Mouse (Mus musculus): ENCODE data around the gene Tchp. TPM values are rescaled to one million over a fixed set of nuclear protein-coding genes. Genes with fewer than 3 reads are reported as not detected.

The Tchp gene
- polyA plus RNA-seq (2017; shearing (Covaris generic)), result 10 to 100 TPM in 1 of 2 experiments, 1 to 10 TPM in 1; 3.7 to 14.3 TPM

DNA sequence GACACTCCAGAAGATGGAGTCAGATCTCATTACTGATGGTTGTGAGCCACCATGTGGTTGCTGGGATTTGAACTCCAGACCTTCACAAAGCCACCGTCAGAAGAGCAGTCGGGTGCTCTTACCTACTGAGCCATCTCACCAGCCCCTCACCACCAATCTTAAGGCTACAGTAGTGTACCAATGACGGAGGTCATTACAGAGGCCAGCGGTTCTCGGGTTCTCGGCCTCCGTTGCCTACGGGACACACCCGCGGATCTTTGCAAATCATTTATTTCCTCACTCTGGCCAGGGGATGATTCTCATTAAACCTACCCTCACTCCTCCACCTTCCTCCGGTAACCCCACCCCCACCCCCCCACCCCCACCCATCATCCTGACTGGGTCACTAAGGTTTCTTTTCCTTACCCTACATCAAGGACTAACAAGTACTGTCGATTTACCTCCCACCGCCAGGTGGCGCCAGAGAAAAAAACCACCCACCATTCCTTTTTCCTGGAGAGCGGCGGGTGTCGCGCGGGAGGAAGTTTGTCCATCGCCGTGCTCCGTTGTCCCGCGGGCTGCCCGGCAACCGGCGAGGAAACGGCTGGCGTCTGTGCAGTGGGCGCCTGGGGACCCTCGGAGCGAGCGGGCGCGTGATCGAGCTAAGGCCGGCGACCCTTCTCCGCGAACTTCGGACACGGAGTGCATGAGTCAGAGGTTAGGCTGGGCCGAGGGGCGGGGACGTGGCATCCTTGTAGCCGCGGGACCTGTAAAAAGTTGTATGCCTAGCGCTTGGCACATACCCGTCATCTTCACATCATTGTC lies at the start of gene Tchp:
Gene Tchp, plus strand, starts transcription at position 496 of the 804 bp plus-strand sequence.
- peak; percentile 87 for ATAC-seq

DNA sequence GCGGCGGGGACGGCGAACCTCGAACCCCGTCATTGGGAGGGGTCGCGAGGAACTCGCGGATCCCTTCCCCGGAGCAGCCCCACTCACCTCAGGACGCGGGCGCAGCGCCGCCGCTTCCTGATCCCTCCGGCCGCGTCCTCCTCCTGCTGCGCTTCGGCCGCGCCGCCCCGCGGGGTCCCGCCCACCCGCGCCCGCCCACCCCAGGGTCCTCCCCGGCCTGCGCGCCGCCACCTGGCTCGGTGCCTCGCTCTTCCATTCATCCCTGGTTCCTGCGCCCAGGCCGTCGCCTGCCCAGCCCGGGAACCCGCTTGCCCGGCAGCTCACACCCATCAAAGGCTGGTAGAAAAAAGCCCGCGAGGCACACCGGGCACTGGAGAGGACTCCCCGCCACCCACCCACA lies 49.3 kb upstream of the Tchp start, which contains the start of gene Trpv4:
Gene Trpv4, minus strand, starts transcription at position 167 of the 400 bp plus-strand sequence.
- ATAC-seq, result no peak

DNA sequence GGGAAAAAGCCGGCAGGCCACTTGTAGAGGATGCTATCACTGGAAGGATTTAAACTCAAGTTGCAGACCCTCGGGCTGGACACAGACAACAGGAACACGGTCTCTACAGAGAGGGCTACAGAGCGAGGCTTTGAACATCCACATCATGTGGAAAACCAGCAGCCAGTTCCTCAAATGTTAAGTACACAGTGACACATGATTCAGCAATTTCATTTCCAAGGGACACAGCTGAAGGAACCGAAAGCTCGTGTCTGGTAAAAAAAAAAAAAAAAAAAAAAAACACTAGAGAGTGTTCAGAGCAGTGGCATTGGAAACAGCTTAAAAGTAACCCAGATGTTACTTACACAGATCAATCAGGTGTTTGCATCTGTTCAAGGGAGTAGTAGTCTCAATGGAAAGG lies 46.5 kb upstream of the Tchp start:
- no peak for ATAC-seq

DNA sequence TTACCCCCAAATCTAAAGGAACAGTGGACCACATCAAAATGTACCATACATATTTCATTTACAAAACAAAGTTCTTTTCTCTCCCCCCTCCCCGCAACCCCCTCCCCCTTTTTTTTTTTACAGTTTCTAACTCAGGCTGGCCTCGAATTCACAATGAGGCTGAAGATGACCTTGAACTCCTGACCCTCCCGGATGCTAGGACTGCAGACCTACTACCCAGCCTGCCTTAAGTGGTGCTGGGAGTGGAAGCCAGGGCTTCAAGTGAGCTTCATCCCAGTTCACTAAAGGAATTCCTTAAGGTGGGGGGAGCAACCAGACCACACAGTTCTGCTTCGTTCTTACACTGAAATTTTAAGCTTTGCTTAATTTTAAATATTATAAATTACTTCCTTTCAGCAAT lies 43.4 kb upstream of the Tchp start:
- no peak for ATAC-seq

DNA sequence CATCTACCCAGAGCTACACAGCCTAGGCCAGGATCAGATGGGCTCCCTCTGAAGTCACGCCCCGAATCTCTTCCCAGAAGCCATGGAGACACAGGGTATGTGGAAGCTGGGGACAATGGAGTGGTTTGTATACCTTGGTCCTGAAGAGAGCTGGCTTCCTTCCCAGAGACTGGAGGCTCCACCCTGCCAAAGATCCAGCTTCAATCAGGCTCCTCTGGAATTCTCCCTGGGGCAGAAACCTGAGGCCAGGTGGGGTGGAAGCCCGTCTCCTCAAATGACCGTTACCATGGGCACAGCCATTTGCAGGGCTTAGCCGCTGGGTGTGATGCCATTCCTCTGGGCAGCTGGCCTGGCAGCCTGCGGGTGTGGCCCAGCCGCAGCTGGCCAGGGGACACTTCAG lies 42.8 kb upstream of the Tchp start:
- no peak for ATAC-seq

DNA sequence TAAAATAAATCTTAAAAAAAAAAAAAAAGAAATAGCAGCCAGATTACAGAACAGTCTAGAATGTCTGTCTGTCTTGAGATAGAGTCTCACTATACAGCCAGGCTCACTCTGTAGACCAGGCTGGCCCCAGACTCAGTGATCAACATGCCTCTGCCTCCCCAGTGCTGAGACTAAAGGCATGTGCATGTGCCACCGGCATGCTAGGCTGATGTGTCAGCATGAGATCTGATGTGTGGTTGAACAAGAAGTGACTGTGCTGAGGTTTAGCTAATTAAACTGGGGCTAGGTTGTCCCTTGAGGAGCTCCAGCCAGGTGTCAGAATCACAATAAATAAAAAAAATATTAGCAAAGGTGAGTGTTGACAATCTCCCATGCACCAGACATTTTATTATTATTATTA lies 40.9 kb upstream of the Tchp start:
- no peak for ATAC-seq

DNA sequence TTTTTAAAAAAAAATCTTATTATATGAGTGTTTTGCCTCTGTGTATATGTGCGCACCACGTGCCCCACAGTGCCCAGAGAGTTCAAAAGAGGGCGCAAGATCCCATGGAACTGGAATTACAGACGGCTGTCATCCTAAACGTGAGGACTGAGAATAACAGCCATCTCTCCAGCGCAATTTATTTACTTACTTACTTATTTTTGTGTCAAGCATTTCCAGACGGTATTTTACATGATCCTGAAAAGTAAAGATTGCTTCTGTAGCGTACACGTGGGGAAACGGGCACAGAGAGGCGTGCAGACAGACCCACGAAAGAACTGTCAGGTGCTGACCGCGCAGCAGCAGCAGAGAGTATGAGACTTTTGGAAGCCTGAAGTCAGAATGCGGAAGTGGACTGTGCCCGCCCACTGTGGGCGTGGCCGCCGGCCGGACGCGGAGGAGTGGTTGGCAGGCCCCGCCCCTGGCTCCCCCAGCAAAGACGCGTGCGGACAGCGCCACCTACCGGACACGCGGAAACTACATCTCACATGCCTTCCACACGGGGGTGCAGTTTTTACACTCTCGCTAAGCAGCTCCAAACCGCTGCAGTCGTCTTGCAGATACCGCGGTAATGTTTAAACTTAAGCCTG lies 40.2 kb upstream of the Tchp start:
- peak; percentile 98 for ATAC-seq

DNA sequence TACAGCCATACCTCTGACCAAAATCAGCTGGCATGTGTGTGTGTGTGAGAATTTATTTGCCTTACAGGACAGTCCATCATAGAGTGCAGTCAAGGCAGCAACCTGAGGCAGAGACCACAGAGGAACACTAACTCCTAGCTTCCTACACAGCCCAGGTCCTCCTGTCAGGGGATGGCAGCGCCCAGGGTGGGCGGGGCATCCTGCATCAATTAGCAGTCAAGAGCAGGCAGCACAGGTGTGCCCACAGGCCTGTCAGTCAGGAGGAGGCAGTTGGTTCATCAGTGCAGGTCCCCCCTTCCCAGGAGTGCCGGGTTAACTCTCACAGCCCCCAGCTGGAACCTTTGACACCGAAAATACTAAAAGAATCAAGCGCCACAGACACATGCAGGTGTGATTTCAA lies 38.5 kb upstream of the Tchp start:
- ATAC-seq, result no peak

DNA sequence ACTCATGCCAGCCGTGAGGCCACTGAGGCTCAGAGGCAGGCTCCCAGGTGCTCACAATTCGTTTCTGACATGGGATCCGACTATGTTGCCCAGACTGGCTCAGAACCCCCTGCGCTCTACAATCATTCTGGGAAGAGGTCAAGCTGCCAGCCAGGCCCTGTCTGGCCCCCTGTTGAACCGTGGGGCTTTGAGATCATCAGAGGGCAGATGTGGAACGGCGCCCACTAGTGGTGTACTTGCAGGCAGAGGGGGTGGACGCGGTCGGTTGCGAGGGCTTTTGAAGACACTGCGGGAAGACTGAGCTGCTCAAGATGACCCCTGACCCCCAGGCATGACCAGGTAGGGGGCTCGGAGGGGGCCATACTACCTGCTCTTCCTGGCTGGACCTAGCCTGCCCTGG lies 34.4 kb upstream of the Tchp start:
- ATAC-seq, result no peak

DNA sequence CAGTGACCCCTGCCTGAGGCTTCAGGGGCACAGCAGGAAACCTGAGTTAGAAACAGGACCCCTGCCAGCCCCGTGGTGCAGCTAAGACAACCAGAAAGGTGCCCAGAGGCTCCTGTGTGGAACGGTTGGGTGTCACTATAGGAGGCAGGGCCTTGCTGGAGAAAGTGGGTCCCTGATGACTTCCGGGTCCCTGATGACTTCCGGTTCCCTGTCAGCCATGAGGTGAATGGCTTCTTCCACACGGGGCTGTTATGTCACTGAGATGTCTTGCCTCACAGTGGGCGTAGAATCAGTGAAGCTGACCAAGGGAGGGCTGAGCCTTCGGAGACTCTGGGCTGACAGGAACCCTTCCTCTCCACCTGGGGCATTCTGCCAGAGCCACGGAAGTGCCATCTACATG lies 33.0 kb upstream of the Tchp start:
- no peak for ATAC-seq

DNA sequence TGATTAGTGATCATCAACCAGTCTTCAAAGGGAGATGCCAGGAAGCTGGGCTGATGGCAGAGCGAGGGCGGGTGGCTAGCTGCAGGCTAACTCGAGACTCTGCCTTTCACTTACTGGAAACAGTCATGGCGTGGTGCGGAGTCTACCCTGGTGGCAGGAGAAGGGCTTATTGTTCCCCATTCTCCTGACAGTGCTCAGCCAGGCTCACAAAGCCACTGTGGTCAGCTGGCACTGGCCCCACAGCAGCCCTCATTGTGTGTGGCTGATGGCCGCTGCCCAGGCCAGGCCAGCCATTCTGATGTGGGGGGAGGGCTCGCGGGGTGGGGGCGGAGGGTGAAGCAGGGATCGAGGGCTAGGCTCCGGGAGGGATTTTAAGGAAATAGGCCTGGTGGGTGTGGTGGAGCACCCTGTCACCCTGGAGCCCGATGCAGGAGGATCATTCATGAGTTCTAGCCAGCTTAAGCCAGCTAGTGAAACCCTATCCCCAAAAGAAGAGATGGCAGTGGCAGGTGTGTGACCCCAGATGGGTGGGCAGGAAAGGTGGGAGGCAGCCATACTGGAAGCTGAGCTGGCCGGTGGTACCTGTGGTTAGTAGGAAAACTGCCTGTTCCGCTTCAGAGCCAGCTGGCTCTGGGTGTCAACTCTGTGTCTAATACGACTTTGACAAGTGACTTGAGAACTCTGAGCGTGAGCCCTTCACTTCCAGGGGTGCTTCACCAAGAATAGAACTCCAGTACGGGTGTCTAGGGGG lies 27.5 kb upstream of the Tchp start:
- peak; percentile 38 for ATAC-seq

DNA sequence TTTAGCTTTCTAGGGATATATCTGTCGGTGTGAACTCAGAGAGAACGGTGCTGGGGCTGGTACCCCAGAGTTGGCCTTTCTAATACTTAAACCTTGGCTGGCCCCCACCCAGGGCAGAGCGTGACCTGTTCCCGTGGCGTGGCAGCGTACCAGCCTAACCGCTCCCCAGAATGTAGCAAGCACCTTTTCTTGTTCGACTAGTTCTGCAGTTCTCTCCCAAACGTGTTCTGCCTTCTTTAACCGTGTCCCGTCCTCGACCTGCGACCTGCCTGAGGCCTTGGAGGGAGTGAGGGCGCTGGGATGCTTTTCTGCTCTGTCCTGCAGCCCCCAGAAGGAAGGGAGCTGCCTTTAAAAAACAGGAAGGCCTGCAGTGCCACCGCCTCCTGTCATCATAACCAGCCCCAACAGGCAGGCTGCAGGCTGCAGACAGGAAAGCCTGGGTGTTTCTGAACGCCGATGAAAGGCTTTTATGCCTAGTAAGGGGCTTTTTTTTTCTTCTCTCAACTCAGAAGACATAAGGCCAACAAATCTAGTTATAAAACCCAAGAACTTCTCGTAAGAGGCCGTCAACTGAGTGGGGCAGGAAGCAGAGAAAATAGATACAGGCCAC lies 26.8 kb upstream of the Tchp start:
- ATAC-seq, result peak; percentile 83

DNA sequence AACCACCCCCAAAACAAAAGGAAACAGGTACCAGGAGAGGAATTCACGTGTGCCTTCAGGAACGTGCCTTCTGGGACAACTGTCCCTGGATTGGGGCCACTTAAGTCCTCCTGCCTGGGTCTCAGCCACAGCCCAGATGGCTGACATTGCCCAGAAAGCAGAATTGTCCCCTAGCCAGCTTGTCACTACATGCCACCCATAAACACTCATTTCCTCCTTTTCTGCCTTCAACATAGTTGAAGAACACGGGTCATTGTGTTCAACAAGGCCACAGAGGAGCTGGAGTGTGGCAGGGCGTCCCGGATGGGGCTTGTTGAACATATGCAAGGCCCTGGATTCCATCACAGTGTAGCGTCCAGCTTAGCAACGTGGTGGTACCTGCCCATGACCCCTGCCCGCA lies 25.8 kb upstream of the Tchp start:
- no peak for ATAC-seq

DNA sequence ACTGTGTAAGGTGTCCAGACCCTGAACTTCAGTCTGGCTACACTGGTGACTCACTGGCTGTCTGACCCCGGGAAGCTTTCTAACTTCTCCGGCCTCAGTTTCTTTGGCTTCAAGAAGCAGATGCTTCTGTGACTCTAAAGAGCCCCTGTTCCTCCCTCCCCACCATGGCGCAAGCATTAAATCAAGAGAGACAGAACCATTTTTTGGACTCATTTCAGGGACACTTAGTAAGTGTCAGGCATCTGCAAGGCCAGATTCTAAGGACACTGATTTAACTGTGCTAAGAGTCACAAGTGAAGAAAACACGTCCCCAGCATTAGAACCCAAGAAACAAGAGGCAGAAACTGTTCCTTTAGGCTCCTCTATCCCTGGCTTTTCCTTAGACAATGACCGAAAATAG lies 21.6 kb upstream of the Tchp start:
- no peak for ATAC-seq

DNA sequence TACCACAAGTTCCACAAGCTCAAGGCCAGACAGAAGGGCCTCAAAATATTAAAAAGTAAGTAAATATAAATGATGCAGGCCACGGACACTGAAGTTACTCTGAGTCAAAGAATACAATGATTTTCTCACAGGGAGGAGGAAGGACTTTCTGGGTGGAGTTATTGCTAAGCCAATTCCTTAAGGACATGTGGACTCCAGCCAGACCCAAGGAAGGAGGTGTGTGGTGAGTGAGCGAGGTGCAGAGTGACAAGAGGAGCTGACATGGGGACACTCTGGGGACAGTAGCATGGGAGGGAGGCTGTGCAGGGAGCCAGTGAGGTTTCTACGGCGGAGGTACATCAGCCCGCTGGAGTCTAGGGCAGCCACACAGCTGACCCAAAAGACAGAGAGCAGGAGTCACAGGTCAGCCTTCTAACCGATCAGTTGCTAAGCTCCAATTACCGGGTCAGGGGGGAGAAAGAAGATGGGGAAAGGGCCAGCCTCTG lies 20.8 kb upstream of the Tchp start:
- ATAC-seq, result no peak

DNA sequence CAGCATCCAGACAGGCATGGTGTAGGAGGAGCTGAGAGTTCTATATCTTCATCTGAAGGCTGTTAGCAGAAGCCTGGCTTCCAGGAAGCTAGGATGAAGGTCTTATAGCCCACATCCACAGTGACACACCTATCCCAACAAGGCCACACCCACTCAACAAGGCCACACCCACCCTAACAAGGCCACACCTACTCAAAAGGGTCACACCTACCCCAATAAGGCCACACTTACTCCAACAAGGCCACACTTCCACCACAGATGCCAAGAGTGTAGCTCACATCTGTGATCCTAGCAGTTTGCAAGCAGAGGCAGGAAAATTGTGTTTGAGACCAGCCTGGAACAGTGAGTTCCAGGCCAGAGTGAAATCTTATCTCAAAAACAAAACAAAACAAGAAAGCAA lies 19.7 kb upstream of the Tchp start:
- ATAC-seq, result no peak

DNA sequence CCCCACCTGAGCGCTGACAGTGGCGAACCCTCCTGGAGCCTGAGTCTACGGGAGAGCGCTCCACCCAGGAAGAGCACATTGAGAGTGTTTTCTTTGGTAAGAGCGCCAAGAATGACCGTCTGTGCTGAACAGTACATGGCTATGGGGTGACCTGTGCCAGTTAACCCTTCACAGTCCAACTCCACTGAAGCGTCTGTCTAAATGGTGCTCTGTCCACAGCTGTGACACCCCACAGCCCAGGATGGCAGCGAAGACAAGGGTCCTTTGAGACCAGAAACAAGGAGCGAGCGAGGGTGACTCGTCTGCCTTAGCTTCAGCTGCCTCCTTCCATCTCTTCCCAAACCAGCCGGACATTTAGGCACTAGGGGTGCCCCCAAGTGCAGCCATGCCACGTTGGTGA lies 18.9 kb upstream of the Tchp start:
- no peak for ATAC-seq

DNA sequence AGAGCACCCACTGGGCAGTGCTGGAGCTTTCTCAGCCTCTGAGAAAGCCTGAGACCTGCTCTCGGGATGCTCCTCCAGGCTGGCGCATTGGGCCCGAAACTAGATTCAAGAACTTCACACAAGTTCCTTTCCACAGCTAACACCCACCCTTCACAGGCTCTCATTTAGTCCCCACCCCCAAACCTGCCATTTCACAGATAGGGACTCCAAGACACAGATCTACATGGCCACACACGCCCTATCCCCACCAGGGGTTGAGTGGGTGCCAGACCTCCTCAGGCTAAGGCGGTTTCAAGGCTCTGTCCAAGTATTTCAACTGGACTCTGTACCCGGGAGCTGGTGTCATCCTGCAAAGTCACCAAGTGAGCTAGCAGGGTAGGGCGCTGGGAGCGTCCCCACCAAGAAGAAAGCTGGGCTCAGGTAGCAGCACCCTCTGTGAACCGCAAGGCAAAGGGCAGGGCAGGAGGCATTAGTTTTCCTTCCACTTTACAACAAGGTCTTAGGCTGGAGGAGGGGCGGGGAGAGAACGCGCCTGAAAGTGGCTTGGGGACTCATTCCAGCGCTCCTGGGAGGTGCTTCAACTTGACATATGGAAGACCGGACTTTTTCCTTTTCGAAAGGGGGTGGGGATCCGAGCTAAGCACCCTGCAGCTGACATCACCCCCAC lies 17.7 kb upstream of the Tchp start:
- ATAC-seq, result peak; percentile 40

DNA sequence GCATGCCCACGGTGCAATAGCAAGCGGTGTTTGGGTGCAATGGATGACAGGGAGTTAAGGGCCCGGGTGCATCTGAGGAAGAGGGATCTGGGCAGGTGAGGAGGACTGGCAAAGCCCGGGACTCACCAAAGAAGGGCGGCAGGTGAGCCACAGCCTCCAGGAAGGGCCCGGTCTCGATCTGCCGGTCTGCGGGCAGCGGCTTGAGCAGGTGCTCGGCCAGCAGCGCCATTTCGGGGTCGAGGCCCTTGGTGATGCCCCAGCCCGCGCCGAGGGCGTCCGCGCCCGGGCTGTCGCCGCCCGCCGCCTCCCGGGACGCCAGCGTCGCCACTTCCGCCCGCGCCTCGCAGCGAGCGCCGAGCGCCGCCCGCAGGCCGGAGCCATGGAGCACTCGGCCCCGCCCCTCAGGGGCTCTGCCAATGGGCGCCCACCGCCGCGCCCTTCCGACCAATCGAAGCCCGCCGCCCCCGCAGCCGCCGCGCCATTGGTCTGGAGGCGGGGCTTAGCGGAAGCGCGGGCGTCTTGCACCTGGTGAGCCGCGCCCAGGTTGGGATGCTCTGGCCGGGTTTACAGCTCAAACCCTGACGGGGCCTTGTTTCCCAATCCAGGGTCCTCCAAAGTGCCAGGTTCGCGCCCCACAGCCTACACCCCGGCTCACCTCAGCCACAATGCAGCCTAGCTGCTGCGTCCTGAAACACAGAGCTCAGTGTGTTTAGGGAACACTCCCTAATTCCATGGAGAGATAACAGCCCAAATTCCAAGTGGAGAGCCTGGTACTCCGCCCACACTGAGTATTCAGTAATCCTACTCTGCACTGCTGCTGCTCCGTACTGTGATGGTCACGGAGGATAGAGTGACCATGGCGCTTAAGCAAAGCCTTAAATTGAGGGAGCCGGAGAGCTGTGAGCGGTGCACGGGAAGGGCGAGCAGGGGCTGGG lies 16.7 kb upstream of the Tchp start, which contains the start of gene Gltp:
Gene Gltp, minus strand, starts transcription at position 352 of the 935 bp plus-strand sequence.
- ATAC-seq, result peak; percentile 96

DNA sequence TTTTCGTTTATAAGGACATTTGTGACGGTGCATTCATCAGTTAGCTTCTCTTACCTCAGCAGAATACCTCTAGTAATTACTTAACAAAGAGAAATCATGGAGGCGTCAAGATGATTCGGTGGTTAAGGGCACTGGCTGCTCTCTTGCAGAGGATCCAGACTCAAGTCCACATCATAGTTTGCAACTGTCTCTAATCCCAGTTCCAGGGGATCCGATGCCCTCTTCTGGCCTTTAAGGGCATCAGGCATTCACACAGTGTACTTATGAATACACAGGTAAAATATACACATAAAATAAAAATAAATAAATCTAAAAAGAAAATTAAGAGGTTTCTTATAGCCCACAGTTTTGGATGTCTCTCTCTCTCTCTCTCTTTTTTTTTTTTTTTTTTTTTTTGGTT lies 11.8 kb upstream of the Tchp start:
- no peak for ATAC-seq

DNA sequence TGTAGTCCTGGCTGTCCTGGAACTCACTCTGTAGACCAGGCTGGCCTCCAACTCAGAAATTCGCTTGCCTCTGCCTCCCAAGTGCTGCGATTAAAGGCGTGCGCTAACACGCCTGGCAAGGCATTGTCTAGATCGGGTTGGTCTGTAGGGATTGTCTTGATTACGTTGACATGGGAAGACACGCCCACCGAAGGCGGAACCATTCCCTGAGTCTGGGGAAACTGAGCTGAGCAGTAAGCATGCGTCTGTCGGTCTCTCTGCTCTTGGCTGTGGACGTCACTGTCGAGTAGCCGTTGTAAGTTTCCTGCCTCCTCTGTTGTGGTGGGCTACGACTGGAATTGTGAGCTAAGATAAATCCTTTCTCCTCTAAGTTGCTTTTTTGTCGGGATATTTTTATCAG lies 10.6 kb upstream of the Tchp start:
- no peak for ATAC-seq
